Mouse (Mus musculus): ENCODE results near the gene Afap1.

Gene Afap1

DNA sequence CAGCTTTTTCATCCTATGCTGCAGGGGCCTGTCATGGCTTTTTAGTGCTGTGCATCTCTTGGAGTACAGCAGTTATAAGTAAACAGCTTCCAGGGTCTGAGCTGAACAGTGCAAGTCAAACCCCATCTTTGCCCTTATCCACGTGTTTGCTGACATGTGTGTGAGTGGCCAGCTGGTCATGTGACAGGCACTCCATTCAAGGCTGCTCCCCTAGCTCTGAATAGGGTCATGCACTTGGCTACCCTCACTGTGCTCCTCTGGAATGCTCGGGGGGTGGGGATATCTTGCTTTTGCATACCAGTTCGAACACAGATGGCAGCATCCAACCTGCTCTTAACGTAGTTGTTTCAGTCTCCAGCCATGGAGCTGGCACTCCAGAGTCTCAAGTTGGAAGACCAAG, 19.7 kb upstream of the Afap1 start:
- 0 out of 2 replicates have a peak, but pooled peaks cover 5% of the 10 kb centered on the region for H3K27me3 ChIP-seq (ENCODE audit: insufficient read depth, low read length)
- H3K9me3 ChIP-seq (ENCODE audit: low read length): no peaks in the 10 kb centered on the region
- no peaks in the 10 kb centered on the region for H3K36me3 ChIP-seq (ENCODE audit: insufficient read depth, low read length)
- H3K4me1 ChIP-seq (replicated peaks; ENCODE audit: low read depth, low read length): peaks cover 12% of the 10 kb centered on the region
- no peak overlapping the region for H3K4me3 ChIP-seq (replicated peaks; ENCODE audit: low read length)
- TF ChIP-seq NANOG (IDR thresholded peaks at IDR 0.05; ENCODE audit: borderline replicate concordance, low read length): no peak
- TF ChIP-seq POU5F1 (IDR thresholded peaks at IDR 0.05; ENCODE audit: borderline replicate concordance, low read length): no peak
- no peak for TF ChIP-seq CTCF (conservative IDR thresholded peaks at IDR 0.05; ENCODE audit: low read length)

DNA sequence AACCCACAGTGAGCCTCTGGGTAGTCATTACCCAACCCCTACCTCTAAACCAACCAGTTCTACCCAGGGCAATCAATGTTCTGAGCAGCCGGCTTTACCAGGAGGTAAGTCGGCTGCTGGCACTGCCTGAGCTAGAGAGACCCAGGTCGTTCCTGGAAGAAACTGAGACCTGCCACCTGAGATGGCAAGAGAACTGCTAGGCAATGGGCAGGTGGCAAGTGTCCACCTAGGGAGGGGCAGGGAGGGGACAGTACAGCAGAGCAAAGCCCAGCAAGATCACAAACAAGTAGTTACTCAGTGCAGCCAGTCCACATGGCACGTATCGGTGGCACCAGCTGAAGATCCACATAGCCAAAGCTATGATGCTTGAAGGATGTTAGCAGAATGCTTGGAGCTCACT, 16.9 kb upstream of the Afap1 start:
- H3K36me3 ChIP-seq (ENCODE audit: insufficient read depth, low read length): no peaks in the 10 kb centered on the region
- H3K4me1 ChIP-seq (replicated peaks; ENCODE audit: low read depth, low read length): peaks cover 22% of the 10 kb centered on the region
- no peak overlapping the region for H3K4me3 ChIP-seq (replicated peaks; ENCODE audit: low read length)
- no peak for TF ChIP-seq CTCF (conservative IDR thresholded peaks at IDR 0.05; ENCODE audit: low read length)
- TF ChIP-seq NANOG (IDR thresholded peaks at IDR 0.05; ENCODE audit: borderline replicate concordance, low read length): no peak
- no peak for TF ChIP-seq POU5F1 (IDR thresholded peaks at IDR 0.05; ENCODE audit: borderline replicate concordance, low read length)
- H3K27me3 ChIP-seq (ENCODE audit: insufficient read depth, low read length): 0 out of 2 replicates have a peak, but pooled peaks cover 5% of the 10 kb centered on the region
- no peaks in the 10 kb centered on the region for H3K9me3 ChIP-seq (ENCODE audit: low read length)

DNA sequence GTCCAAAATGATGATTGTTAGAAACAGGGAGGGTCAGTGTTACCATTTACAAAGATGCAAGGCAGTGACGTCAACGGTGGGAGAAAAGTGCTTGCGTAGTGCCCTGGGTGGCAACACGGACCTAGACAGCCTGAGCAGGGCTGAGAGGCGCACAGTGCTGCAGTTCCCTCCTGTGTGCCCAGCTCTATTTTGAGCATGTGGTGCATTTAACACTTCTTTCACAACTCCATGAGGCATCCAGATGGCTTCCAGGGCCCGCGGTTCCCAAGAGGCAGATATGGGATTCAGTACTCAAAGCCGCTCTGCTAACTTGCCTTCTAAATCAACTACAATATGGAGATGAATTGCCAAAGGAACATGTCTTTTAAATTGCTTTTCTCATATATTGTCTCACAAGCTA, 13.9 kb upstream of the Afap1 start:
- H3K4me1 ChIP-seq (replicated peaks; ENCODE audit: low read depth, low read length): peaks cover 24% of the 10 kb centered on the region
- no peak overlapping the region for H3K4me3 ChIP-seq (replicated peaks; ENCODE audit: low read length)
- no peak for TF ChIP-seq NANOG (IDR thresholded peaks at IDR 0.05; ENCODE audit: borderline replicate concordance, low read length)
- TF ChIP-seq POU5F1 (IDR thresholded peaks at IDR 0.05; ENCODE audit: borderline replicate concordance, low read length): no peak
- no peak for TF ChIP-seq CTCF (conservative IDR thresholded peaks at IDR 0.05; ENCODE audit: low read length)
- 0 out of 2 replicates have a peak, but pooled peaks cover 5% of the 10 kb centered on the region for H3K27me3 ChIP-seq (ENCODE audit: insufficient read depth, low read length)
- no peaks in the 10 kb centered on the region for H3K36me3 ChIP-seq (ENCODE audit: insufficient read depth, low read length)
- no peaks in the 10 kb centered on the region for H3K9me3 ChIP-seq (ENCODE audit: low read length)

DNA sequence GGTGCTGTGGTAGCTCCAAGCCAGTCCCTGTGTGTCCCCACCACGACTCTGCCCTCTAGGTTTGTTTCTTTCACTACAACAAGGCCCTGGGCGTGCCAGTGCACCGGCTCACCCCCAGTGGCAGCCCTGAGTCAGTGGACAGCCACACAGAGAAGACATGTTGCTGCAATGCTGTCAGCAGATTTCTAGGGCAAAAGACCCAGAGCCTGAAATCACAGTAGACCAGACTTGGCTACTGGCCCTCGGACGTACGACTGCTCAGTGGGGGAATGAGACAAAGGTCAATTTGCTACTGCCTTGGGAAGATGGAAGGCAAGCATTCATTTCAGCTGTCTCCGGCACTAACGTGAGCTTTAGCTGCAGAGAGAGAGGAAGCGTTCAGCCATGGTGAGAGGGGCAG, 10.7 kb upstream of the Afap1 start:
- H3K4me3 ChIP-seq (replicated peaks; ENCODE audit: low read length): no peak overlapping the region
- H3K9me3 ChIP-seq (ENCODE audit: low read length): no peaks in the 10 kb centered on the region
- no peak for TF ChIP-seq CTCF (conservative IDR thresholded peaks at IDR 0.05; ENCODE audit: low read length)
- TF ChIP-seq NANOG (IDR thresholded peaks at IDR 0.05; ENCODE audit: borderline replicate concordance, low read length): no peak
- H3K27me3 ChIP-seq (ENCODE audit: insufficient read depth, low read length): 0 out of 2 replicates have a peak, but pooled peaks cover 3% of the 10 kb centered on the region
- peaks cover 22% of the 10 kb centered on the region for H3K4me1 ChIP-seq (replicated peaks; ENCODE audit: low read depth, low read length)
- H3K36me3 ChIP-seq (ENCODE audit: insufficient read depth, low read length): no peaks in the 10 kb centered on the region

DNA sequence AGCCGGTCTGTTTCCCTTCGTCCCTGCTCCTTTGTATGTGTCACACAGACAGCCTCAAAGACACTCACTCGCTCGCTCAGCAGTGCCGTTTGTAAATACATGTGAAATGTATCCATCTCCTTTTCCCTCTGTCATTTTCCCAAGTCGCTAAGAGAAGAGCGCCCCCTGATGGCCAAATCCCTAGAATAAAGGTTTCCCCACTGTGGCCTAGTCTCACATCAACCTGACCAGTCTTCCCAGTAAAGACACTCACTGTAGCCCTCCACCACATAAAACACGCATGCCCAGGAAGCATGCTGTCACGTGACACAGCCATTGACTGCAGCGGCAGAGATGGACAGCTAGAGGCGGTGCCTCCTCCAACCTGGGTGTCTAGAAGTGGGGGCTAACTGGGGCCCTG, 8.9 kb upstream of the Afap1 start:
- Histone ChIP-seq H3K4me3 (replicated peaks; ENCODE audit: low read length) (no peak overlapping the region), H3K36me3 (ENCODE audit: insufficient read depth, low read length) (no peaks in the 10 kb centered on the region), H3K27me3 (ENCODE audit: insufficient read depth, low read length) (peaks cover 3% of the 10 kb centered on the region; the same call in 1 of the 2 replicates), H3K9me3 (ENCODE audit: low read length) (no peaks in the 10 kb centered on the region), H3K4me1 (replicated peaks; ENCODE audit: low read depth, low read length) (peaks cover 18% of the 10 kb centered on the region)
- TF ChIP-seq NANOG (IDR thresholded peaks at IDR 0.05; ENCODE audit: borderline replicate concordance, low read length): no peak
- TF ChIP-seq CTCF (conservative IDR thresholded peaks at IDR 0.05; ENCODE audit: low read length): peak; percentile 79

DNA sequence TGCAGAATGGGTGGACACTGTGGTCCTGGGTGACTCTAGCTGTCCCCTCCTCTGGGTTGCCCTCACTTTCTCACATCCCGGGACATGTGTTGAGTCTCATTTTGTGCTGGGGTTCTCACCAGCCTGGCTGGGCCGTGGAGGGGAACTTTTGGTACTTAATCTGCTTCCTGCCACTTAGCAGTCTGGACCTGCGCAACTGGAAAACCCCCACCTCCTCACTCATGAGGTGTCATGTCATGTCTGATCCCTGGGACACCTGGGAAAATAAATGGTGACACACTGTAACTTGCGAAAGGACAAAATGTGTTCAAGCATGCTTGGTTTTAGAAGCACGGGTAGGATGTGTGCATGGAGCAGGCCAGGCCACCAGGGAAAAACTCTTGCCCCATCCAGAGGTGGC, 8.4 kb upstream of the Afap1 start:
- no peaks in the 10 kb centered on the region for H3K36me3 ChIP-seq (ENCODE audit: insufficient read depth, low read length)
- H3K4me3 ChIP-seq (replicated peaks; ENCODE audit: low read length): no peak overlapping the region
- no peaks in the 10 kb centered on the region for H3K9me3 ChIP-seq (ENCODE audit: low read length)
- H3K27me3 ChIP-seq (ENCODE audit: insufficient read depth, low read length): peaks cover 3% of the 10 kb centered on the region; the same call in 1 of the 2 replicates
- TF ChIP-seq CTCF (conservative IDR thresholded peaks at IDR 0.05; ENCODE audit: low read length) (no peak), NANOG (IDR thresholded peaks at IDR 0.05; ENCODE audit: borderline replicate concordance, low read length) (no peak), POU5F1 (IDR thresholded peaks at IDR 0.05; ENCODE audit: borderline replicate concordance, low read length) (no peak)
- H3K4me1 ChIP-seq (replicated peaks; ENCODE audit: low read depth, low read length): peaks cover 18% of the 10 kb centered on the region

DNA sequence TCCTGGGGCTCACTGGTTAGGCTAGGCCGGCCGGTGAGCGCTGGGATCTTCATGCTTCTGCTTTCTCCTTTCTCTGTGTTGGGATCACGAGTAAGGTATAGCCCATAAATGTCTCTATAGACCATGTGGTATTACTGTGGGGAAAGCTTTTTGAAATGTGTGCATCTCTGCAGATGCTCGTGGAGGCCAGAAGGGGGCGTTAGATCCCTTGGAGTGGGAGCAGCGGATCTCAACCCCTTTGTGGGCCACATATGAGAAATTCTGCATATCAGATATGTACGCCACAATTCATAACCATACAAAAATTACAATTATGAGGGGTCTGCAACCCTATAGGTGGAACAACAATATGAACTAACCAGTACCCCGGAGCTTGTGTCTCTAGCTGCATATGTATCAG, 4.2 kb upstream of the Afap1 start:
- peaks cover 33% of the 10 kb centered on the region for H3K27me3 ChIP-seq (ENCODE audit: insufficient read depth, low read length)
- peaks cover 24% of the 10 kb centered on the region for H3K4me1 ChIP-seq (replicated peaks; ENCODE audit: low read depth, low read length)
- TF ChIP-seq POU5F1 (IDR thresholded peaks at IDR 0.05; ENCODE audit: borderline replicate concordance, low read length): no peak
- TF ChIP-seq CTCF (conservative IDR thresholded peaks at IDR 0.05; ENCODE audit: low read length): peak; percentile 72
- H3K9me3 ChIP-seq (ENCODE audit: low read length): no peaks in the 10 kb centered on the region
- no peaks in the 10 kb centered on the region for H3K36me3 ChIP-seq (ENCODE audit: insufficient read depth, low read length)
- no peak overlapping the region for H3K4me3 ChIP-seq (replicated peaks; ENCODE audit: low read length)

DNA sequence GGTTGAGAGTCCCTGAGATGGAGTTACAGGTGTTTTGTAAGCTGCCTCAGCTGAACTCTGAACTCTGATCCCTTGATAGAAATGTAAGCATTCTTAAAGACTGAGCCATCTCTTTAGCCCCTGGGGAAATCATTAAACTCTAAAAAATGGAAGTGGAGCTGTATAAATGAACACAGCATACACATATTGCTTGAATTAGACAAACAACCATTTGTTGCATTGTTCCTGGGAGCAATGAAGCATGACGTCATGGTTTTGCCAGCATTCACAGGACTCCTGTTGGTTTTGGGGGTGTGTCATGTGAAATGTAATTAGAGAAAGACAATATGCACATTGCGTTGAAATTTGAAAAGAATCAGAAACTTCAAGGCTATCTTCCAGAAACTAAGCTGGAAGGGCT, 3.5 kb upstream of the Afap1 start:
- Histone ChIP-seq H3K27me3 (ENCODE audit: insufficient read depth, low read length) (peaks cover 40% of the 10 kb centered on the region), H3K9me3 (ENCODE audit: low read length) (no peaks in the 10 kb centered on the region), H3K36me3 (ENCODE audit: insufficient read depth, low read length) (no peaks in the 10 kb centered on the region), H3K4me3 (replicated peaks; ENCODE audit: low read length) (no peak overlapping the region), H3K4me1 (replicated peaks; ENCODE audit: low read depth, low read length) (peaks cover 24% of the 10 kb centered on the region)
- TF ChIP-seq POU5F1 (IDR thresholded peaks at IDR 0.05; ENCODE audit: borderline replicate concordance, low read length) (no peak), CTCF (conservative IDR thresholded peaks at IDR 0.05; ENCODE audit: low read length) (no peak), NANOG (IDR thresholded peaks at IDR 0.05; ENCODE audit: borderline replicate concordance, low read length) (no peak)

DNA sequence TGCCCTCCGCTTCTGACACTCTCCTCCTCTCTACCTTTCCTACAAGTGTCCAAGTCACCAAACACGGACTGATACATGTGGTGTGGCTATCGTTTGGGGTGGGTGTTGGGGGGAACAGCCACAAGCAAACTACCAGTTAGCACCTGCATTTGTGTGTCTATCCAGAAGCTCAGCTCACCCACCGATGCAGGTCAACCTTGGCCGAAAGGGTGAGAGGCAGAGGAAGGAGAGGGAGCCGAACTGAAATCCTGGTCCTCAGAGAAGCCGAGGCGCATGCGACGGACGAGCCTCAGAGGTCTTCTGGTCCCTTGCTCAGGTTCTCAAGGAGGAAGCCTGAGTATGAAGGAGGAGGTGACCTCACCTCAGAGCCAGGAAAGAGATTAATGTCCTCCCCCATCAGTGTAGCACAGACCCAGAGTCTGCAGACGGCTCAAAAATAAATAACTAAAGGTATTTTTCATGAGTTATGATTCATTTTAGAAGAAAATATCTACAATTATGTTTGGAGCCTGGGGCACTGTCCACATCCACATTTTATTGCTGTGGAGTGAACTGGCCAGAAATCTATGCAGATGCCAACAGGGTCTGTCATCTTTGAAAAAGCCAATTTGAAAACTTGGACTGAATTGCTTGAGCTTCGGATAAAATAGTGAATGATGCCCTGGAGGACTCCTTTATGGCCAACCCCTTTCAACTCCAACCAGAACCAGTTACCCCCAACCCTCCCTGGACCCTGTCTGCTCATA, 2.0 kb upstream of the Afap1 start:
- TF ChIP-seq POU5F1 (IDR thresholded peaks at IDR 0.05; ENCODE audit: borderline replicate concordance, low read length) (no peak), NANOG (IDR thresholded peaks at IDR 0.05; ENCODE audit: borderline replicate concordance, low read length) (no peak), CTCF (conservative IDR thresholded peaks at IDR 0.05; ENCODE audit: low read length) (no peak)
- Histone ChIP-seq H3K36me3 (ENCODE audit: insufficient read depth, low read length) (no peaks in the 10 kb centered on the region), H3K27me3 (ENCODE audit: insufficient read depth, low read length) (peaks cover 54% of the 10 kb centered on the region), H3K4me1 (replicated peaks; ENCODE audit: low read depth, low read length) (peaks cover 27% of the 10 kb centered on the region), H3K9me3 (ENCODE audit: low read length) (no peaks in the 10 kb centered on the region), H3K4me3 (replicated peaks; ENCODE audit: low read length) (no peak overlapping the region)

All from E14TG2a.4 (cell line).